Mouse (Mus musculus): ENCODE measurements around the gene Dnajc11. TPM values are rescaled to one million over a fixed set of nuclear protein-coding genes. Genes with fewer than 3 reads are reported as not detected.
A peak's percentile ranks its signal among the peaks of the same experiment; 100 is the strongest.

The Dnajc11 gene
- polyA plus RNA-seq, 1 experiment from 2014 or later: 81.6 TPM

DNA sequence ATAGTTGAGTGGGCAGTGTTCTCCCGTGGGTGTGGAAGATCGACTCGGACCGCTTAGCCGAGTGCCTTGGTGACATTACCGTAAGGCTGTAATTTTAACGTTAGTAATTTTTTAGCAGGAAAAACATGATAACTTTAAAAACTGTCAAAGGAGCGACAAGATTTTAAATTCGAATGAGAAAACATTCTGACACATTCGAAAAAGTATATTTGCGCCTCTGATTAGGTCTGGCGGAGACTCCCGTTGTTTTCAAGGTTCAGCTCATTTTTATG lies 63.4 kb downstream of the Dnajc11 start:
- Histone ChIP-seq H3K9ac (ENCODE audit: low read depth, low read length) (peak overlapping the region; percentile 77), H3K27ac (ENCODE audit: low read length) (peak overlapping the region; percentile 87), H3K27me3 (ENCODE audit: control insufficient read depth, insufficient read depth, low read depth, low read length) (no peaks in the 10 kb centered on the region), H3K36me3 (ENCODE audit: control insufficient read depth, insufficient read depth, low read length) (peaks cover 5% of the 10 kb centered on the region; the same call in 1 of the 2 replicates), H3K4me1 (ENCODE audit: control insufficient read depth, insufficient read depth, low read length) (peaks cover 17% of the 10 kb centered on the region), H3K4me3 (ENCODE audit: low read depth, low read length) (peak overlapping the region; percentile 99), H3K9me3 (replicated peaks; ENCODE audit: control insufficient read depth, low read length, poor library complexity, severe bottlenecking) (no peaks in the 10 kb centered on the region), H3K4me2 (ENCODE audit: low read length) (peak overlapping the region; percentile 79)
- WGBS: 4% methylated on average over 13 of the region's 13 CpGs
- no peak; the same call in 1 of the 2 replicates for ATAC-seq

- no peaks in the 10 kb centered on the region for H3K36me3 ChIP-seq (ENCODE audit: control insufficient read depth, insufficient read depth, low read length)
- H3K9me3 ChIP-seq (replicated peaks; ENCODE audit: control insufficient read depth, low read length, poor library complexity, severe bottlenecking): no peaks in the 10 kb centered on the region
- no peak overlapping the region for H3K9ac ChIP-seq (ENCODE audit: low read depth, low read length)
- no peak for ATAC-seq
- no peaks in the 10 kb centered on the region for H3K27me3 ChIP-seq (ENCODE audit: control insufficient read depth, insufficient read depth, low read depth, low read length)
- 86% methylated on average over 3 of the region's 3 CpGs for WGBS
- H3K4me3 ChIP-seq (ENCODE audit: low read depth, low read length): 0 out of 2 replicates have a peak overlapping the region, but pooled peaks have one; percentile 99
- no peak overlapping the region for H3K4me2 ChIP-seq (ENCODE audit: low read length)
- no peak overlapping the region for H3K27ac ChIP-seq (ENCODE audit: low read length)
- peaks cover 17% of the 10 kb centered on the region for H3K4me1 ChIP-seq (ENCODE audit: control insufficient read depth, insufficient read depth, low read length)
Measured at GRCm38 (mm10) chr4:151997701-151998100, 64.2 kb downstream of the Dnajc11 start.

- Histone ChIP-seq H3K9me3 (replicated peaks; ENCODE audit: control insufficient read depth, low read length, poor library complexity, severe bottlenecking) (no peaks in the 10 kb centered on the region), H3K9ac (ENCODE audit: low read depth, low read length) (no peak overlapping the region), H3K4me2 (ENCODE audit: low read length) (no peak overlapping the region), H3K36me3 (ENCODE audit: control insufficient read depth, insufficient read depth, low read length) (no peaks in the 10 kb centered on the region), H3K27ac (ENCODE audit: low read length) (no peak overlapping the region), H3K4me3 (ENCODE audit: low read depth, low read length) (no peak overlapping the region), H3K27me3 (ENCODE audit: control insufficient read depth, insufficient read depth, low read depth, low read length) (no peaks in the 10 kb centered on the region), H3K4me1 (ENCODE audit: control insufficient read depth, insufficient read depth, low read length) (peaks cover 8% of the 10 kb centered on the region)
- no peak for ATAC-seq
- WGBS: 64% methylated on average over 3 of the region's 3 CpGs
Measured at GRCm38 (mm10) chr4:151999481-151999880, 66.0 kb downstream of the Dnajc11 start.

DNA sequence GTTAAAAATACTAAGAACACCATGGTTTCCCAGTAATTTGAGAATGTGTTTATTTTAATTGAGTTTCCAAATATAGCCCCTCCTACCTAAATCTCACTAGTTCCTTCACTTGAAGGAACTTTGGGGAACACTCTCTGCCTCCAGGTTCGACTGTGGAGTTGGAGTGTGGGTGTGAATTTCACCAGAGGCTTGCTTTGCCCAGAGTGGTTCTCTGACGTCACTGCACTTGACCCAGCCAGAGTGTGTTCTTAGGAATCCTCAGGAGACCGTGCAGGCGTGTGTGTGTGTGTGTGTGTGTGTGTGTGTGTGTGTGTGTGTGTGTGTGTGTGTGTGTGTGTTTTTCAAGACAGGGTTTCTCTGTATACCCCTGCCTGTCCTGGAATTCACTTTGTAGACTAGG lies 67.4 kb downstream of the Dnajc11 start:
- H3K4me2 ChIP-seq (ENCODE audit: low read length): no peak overlapping the region
- no peaks in the 10 kb centered on the region for H3K9me3 ChIP-seq (replicated peaks; ENCODE audit: control insufficient read depth, low read length, poor library complexity, severe bottlenecking)
- no peaks in the 10 kb centered on the region for H3K27me3 ChIP-seq (ENCODE audit: control insufficient read depth, insufficient read depth, low read depth, low read length)
- no peak overlapping the region for H3K9ac ChIP-seq (ENCODE audit: low read depth, low read length)
- H3K4me3 ChIP-seq (ENCODE audit: low read depth, low read length): no peak overlapping the region
- H3K36me3 ChIP-seq (ENCODE audit: control insufficient read depth, insufficient read depth, low read length): no peaks in the 10 kb centered on the region
- no peak overlapping the region for H3K27ac ChIP-seq (ENCODE audit: low read length)
- 50% methylated on average over 4 of the region's 4 CpGs for WGBS
- ATAC-seq: no peak
- H3K4me1 ChIP-seq (ENCODE audit: control insufficient read depth, insufficient read depth, low read length): peaks cover 7% of the 10 kb centered on the region

DNA sequence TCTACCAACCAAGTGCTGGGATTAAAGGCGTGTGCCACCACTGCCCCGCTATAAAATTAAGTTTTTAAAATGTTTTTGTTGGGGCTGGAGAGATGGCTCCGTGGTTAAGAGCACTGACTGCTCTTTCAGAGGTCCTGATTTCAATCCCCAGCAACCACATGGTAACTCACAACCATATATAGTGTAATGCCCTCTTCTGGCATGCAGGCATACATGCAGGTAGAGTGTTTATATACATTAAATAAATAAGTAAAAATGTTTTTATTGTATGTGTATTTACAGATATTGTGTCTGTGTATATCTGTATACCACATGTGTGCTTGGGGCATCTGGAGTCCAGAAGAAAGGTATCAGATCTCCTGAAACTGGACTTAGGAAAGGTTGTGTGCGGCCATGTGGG lies 67.8 kb downstream of the Dnajc11 start:
- H3K9me3 ChIP-seq (replicated peaks; ENCODE audit: control insufficient read depth, low read length, poor library complexity, severe bottlenecking): no peaks in the 10 kb centered on the region
- ATAC-seq: no peak
- H3K36me3 ChIP-seq (ENCODE audit: control insufficient read depth, insufficient read depth, low read length): no peaks in the 10 kb centered on the region
- H3K9ac ChIP-seq (ENCODE audit: low read depth, low read length): no peak overlapping the region
- no peak overlapping the region for H3K4me2 ChIP-seq (ENCODE audit: low read length)
- no peaks in the 10 kb centered on the region for H3K27me3 ChIP-seq (ENCODE audit: control insufficient read depth, insufficient read depth, low read depth, low read length)
- 60% methylated on average over 4 of the region's 4 CpGs for WGBS
- no peak overlapping the region for H3K27ac ChIP-seq (ENCODE audit: low read length)
- peaks cover 7% of the 10 kb centered on the region for H3K4me1 ChIP-seq (ENCODE audit: control insufficient read depth, insufficient read depth, low read length)
- H3K4me3 ChIP-seq (ENCODE audit: low read depth, low read length): no peak overlapping the region

DNA sequence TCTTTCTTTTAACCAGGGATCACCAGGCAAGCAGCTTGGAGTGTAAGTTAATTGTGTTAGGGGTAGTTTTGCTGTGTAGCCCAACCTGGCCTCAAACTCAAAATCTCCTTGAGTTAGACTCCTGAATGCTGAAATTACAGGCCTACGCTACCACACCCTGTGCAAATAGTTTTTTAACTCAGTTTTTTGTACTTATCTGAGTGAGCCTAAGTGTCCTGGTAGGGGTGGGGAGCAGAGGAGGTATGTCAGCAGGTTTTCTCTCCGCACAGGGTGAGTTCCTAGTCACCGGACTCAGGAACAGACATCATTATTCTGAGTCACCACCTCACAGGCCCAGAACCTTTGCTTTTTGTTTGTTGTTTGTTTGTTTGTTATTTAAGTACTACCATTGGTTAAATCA lies 68.6 kb downstream of the Dnajc11 start:
- H3K36me3 ChIP-seq (ENCODE audit: control insufficient read depth, insufficient read depth, low read length): no peaks in the 10 kb centered on the region
- peaks cover 5% of the 10 kb centered on the region for H3K4me1 ChIP-seq (ENCODE audit: control insufficient read depth, insufficient read depth, low read length)
- H3K27me3 ChIP-seq (ENCODE audit: control insufficient read depth, insufficient read depth, low read depth, low read length): peaks cover 5% of the 10 kb centered on the region
- no peak overlapping the region for H3K4me2 ChIP-seq (ENCODE audit: low read length)
- no peaks in the 10 kb centered on the region for H3K9me3 ChIP-seq (replicated peaks; ENCODE audit: control insufficient read depth, low read length, poor library complexity, severe bottlenecking)
- H3K9ac ChIP-seq (ENCODE audit: low read depth, low read length): no peak overlapping the region
- no peak overlapping the region for H3K4me3 ChIP-seq (ENCODE audit: low read depth, low read length)
- no peak overlapping the region for H3K27ac ChIP-seq (ENCODE audit: low read length)
- WGBS: 95% methylated on average over 3 of the region's 3 CpGs
- ATAC-seq: no peak

- Histone ChIP-seq H3K4me3 (ENCODE audit: low read depth, low read length) (no peak overlapping the region), H3K9ac (ENCODE audit: low read depth, low read length) (no peak overlapping the region), H3K27ac (ENCODE audit: low read length) (no peak overlapping the region), H3K27me3 (ENCODE audit: control insufficient read depth, insufficient read depth, low read depth, low read length) (peaks cover 13% of the 10 kb centered on the region), H3K9me3 (replicated peaks; ENCODE audit: control insufficient read depth, low read length, poor library complexity, severe bottlenecking) (no peaks in the 10 kb centered on the region), H3K4me1 (ENCODE audit: control insufficient read depth, insufficient read depth, low read length) (peaks cover 21% of the 10 kb centered on the region), H3K4me2 (ENCODE audit: low read length) (no peak overlapping the region), H3K36me3 (ENCODE audit: control insufficient read depth, insufficient read depth, low read length) (no peaks in the 10 kb centered on the region)
- no peak for ATAC-seq
- 84% methylated on average over 6 of the region's 6 CpGs for WGBS
Measured at GRCm38 (mm10) chr4:152006137-152006536, 72.6 kb downstream of the Dnajc11 start.

GRCm38 (mm10) chr4:152006812-152007211 lies 73.3 kb downstream of the Dnajc11 start:
- H3K9ac ChIP-seq (ENCODE audit: low read depth, low read length): no peak overlapping the region
- H3K4me3 ChIP-seq (ENCODE audit: low read depth, low read length): no peak overlapping the region
- no peaks in the 10 kb centered on the region for H3K36me3 ChIP-seq (ENCODE audit: control insufficient read depth, insufficient read depth, low read length)
- H3K9me3 ChIP-seq (replicated peaks; ENCODE audit: control insufficient read depth, low read length, poor library complexity, severe bottlenecking): no peaks in the 10 kb centered on the region
- no peak overlapping the region for H3K27ac ChIP-seq (ENCODE audit: low read length)
- peaks cover 24% of the 10 kb centered on the region for H3K4me1 ChIP-seq (ENCODE audit: control insufficient read depth, insufficient read depth, low read length)
- 16% methylated on average over 3 of the region's 3 CpGs for WGBS
- ATAC-seq: no peak
- no peak overlapping the region for H3K4me2 ChIP-seq (ENCODE audit: low read length)
- peaks cover 16% of the 10 kb centered on the region for H3K27me3 ChIP-seq (ENCODE audit: control insufficient read depth, insufficient read depth, low read depth, low read length)

GRCm38 (mm10) chr4:152007481-152008147 lies 74.1 kb downstream of the Dnajc11 start:
- Histone ChIP-seq H3K4me2 (ENCODE audit: low read length) (peak overlapping the region; percentile 99), H3K4me3 (ENCODE audit: low read depth, low read length) (peak overlapping the region; percentile 77; the same call in 1 of the 2 replicates), H3K27ac (ENCODE audit: low read length) (no peak overlapping the region), H3K36me3 (ENCODE audit: control insufficient read depth, insufficient read depth, low read length) (no peaks in the 10 kb centered on the region), H3K27me3 (ENCODE audit: control insufficient read depth, insufficient read depth, low read depth, low read length) (peaks cover 16% of the 10 kb centered on the region), H3K4me1 (ENCODE audit: control insufficient read depth, insufficient read depth, low read length) (peaks cover 24% of the 10 kb centered on the region), H3K9me3 (replicated peaks; ENCODE audit: control insufficient read depth, low read length, poor library complexity, severe bottlenecking) (no peaks in the 10 kb centered on the region), H3K9ac (ENCODE audit: low read depth, low read length) (no peak overlapping the region)
- WGBS: 8% methylated on average over 8 of the region's 8 CpGs
- no peak for ATAC-seq
